Mouse (Mus musculus) G1E (cell line): ENCODE results near the gene Blm.

Experiments used
- CTCF ChIP-seq: IDR thresholded peaks from 2 replicates; pipeline ENCODE4 v1.5.1; 2012; ENCODE audit warnings: low read depth, low read length, inconsistent platforms, mixed read lengths
- GATA1 ChIP-seq: IDR thresholded peaks from 2 replicates; pipeline ENCODE4 v1.6.1; 2012; ENCODE audit warnings: borderline replicate concordance, low read length, inconsistent platforms, mixed read lengths
- TAL1 ChIP-seq: conservative IDR thresholded peaks from 2 replicates; pipeline ENCODE4 v1.6.1; 2012; ENCODE audit warnings: low read depth, low read length, inconsistent platforms, mixed read lengths

- TF ChIP-seq CTCF: no peak
- TF ChIP-seq TAL1: no peak
- TF ChIP-seq GATA1: no peak
These were observed 94.2 kb downstream of the Blm start for GRCm38 (mm10) chr7:80440685-80441084.
